Mouse (Mus musculus): ENCODE measurements around the gene Rasal1. TPM values are rescaled to one million over a fixed set of nuclear protein-coding genes. Genes with fewer than 3 reads are reported as not detected.

The Rasal1 gene
- total RNA-seq, 2 experiments from 2014 or later: 70.5 to 83.0 TPM

- DNase-seq (ENCODE audit: low spot score in 2 of 2): no peak
Observed at GRCm38 (mm10) chr5:120652915-120653701, 4.5 kb downstream of the Rasal1 start.

- no peak for DNase-seq (ENCODE audit: low spot score in 2 of 2)
Observed at GRCm38 (mm10) chr5:120653873-120654272, 5.3 kb downstream of the Rasal1 start.

- DNase-seq (ENCODE audit: low spot score in 2 of 2): peak; percentile 65 to 72
Observed at GRCm38 (mm10) chr5:120656281-120656751, 7.7 kb downstream of the Rasal1 start.

- DNase-seq (ENCODE audit: low spot score in 2 of 2): peak in 1 of 2 experiments; percentile 39
Observed at GRCm38 (mm10) chr5:120660816-120661215, 12.2 kb downstream of the Rasal1 start.

- DNase-seq (ENCODE audit: low spot score in 2 of 2): no peak
Observed at GRCm38 (mm10) chr5:120664888-120665287, 16.3 kb downstream of the Rasal1 start.

- DNase-seq (ENCODE audit: low spot score in 2 of 2): no peak
Observed at GRCm38 (mm10) chr5:120668761-120669160, 20.1 kb downstream of the Rasal1 start.

GRCm38 (mm10) chr5:120670132-120670531 is 21.5 kb downstream of the Rasal1 start:
- DNase-seq (ENCODE audit: low spot score in 2 of 2): no peak

GRCm38 (mm10) chr5:120671865-120672264 is 23.3 kb downstream of the Rasal1 start:
- no peak for DNase-seq (ENCODE audit: low spot score in 2 of 2)

- peak; percentile 76 to 80 for DNase-seq (ENCODE audit: low spot score in 2 of 2)
Observed at GRCm38 (mm10) chr5:120673626-120674025, 25.0 kb downstream of the Rasal1 start.

- DNase-seq (ENCODE audit: low spot score in 2 of 2): no peak
Observed at GRCm38 (mm10) chr5:120674229-120675145, 25.9 kb downstream of the Rasal1 start.

- DNase-seq (ENCODE audit: low spot score in 2 of 2): no peak
Observed at GRCm38 (mm10) chr5:120677516-120677915, 28.9 kb downstream of the Rasal1 start.

- DNase-seq (ENCODE audit: low spot score in 2 of 2): peak; percentile 89 to 92
Observed at GRCm38 (mm10) chr5:120679676-120680555, 31.3 kb downstream of the Rasal1 start.

- no peak for DNase-seq (ENCODE audit: low spot score in 2 of 2)
Observed at GRCm38 (mm10) chr5:120680918-120681317, 32.3 kb downstream of the Rasal1 start.

- no peak for DNase-seq (ENCODE audit: low spot score in 2 of 2)
Observed at GRCm38 (mm10) chr5:120682982-120683771, 34.6 kb downstream of the Rasal1 start.

GRCm38 (mm10) chr5:120685678-120686077 is 37.1 kb downstream of the Rasal1 start:
- no peak for DNase-seq (ENCODE audit: low spot score in 2 of 2)

GRCm38 (mm10) chr5:120686749-120687483 is 38.3 kb downstream of the Rasal1 start:
- no peak for DNase-seq (ENCODE audit: low spot score in 2 of 2)

- DNase-seq (ENCODE audit: low spot score in 2 of 2): no peak
Observed at GRCm38 (mm10) chr5:120687484-120687851, 38.9 kb downstream of the Rasal1 start.

GRCm38 (mm10) chr5:120687897-120688296 is 39.3 kb downstream of the Rasal1 start:
- DNase-seq (ENCODE audit: low spot score in 2 of 2): no peak

- DNase-seq (ENCODE audit: low spot score in 2 of 2): no peak
Observed at GRCm38 (mm10) chr5:120688434-120688833, 39.8 kb downstream of the Rasal1 start.

All from left cerebral cortex, adult 18-20 months (tissue).